Mouse (Mus musculus) spleen, adult 2 months (tissue): ENCODE results near the gene Hydin. TPM values are rescaled to one million over a fixed set of nuclear protein-coding genes. Genes with fewer than 3 reads are reported as not detected.

Source experiments
- DNase-seq, 2 experiments: peaks; one replicate each; pipeline versions ENCODE4 v3.0.0 to v3.0.0-alpha.2; 2012 to 2021; ENCODE audit warnings: low spot score in 2 of 2, low read depth in 1 of 2
- H3K27ac ChIP-seq: fragments of 200-500 bp; 2 replicates; pipeline ENCODE4 v1.5.1; 2012; ENCODE audit warnings: low read length, inconsistent platforms; ENCODE audit not compliant: insufficient read depth
- H3K27me3 ChIP-seq: fragments of 200-500 bp; 2 replicates; pipeline ENCODE4 v1.6.1; 2012; ENCODE audit warnings: mild to moderate bottlenecking, moderate library complexity, low read length, inconsistent platforms; ENCODE audit not compliant: control insufficient read depth, insufficient read depth
- H3K36me3 ChIP-seq: fragments of 200-500 bp; 2 replicates; pipeline ENCODE4 v1.6.1; 2012; ENCODE audit warnings: mild to moderate bottlenecking, low read length, inconsistent platforms; ENCODE audit not compliant: control insufficient read depth, insufficient read depth
- H3K4me1 ChIP-seq: fragments of 200-500 bp; 2 replicates; pipeline ENCODE4 v1.6.1; 2011; ENCODE audit warnings: inconsistent platforms; ENCODE audit not compliant: control insufficient read depth, insufficient read depth, insufficient read length
- H3K4me3 ChIP-seq: fragments of 200-500 bp; 2 replicates; pipeline ENCODE4 v1.5.1; 2011; ENCODE audit warnings: mild to moderate bottlenecking, inconsistent platforms; ENCODE audit not compliant: insufficient read depth, insufficient read length; ENCODE audit errors: extremely low read depth
- CTCF ChIP-seq: fragments of 200-500 bp; IDR thresholded peaks from 2 replicates; pipeline ENCODE4 v1.5.1; 2011; ENCODE audit warnings: mild to moderate bottlenecking, inconsistent platforms; ENCODE audit not compliant: insufficient read depth, insufficient read length, insufficient replicate concordance; ENCODE audit errors: extremely low read depth
- POLR2A ChIP-seq: fragments of 200-500 bp; IDR thresholded peaks from 2 replicates; pipeline ENCODE4 v1.6.1; 2011; ENCODE audit warnings: low read depth, low read length, inconsistent platforms
- WGBS: fragments of 180-500 bp; shearing (Covaris S2); methylation state at CpG from one replicate; pipeline ENCODE4 v1.1.7; 2018; 5-methylcytosine and 5-hydroxymethylcytosine counted together
- polyA plus RNA-seq: library from polyadenylated mRNA; depleted of rRNA; stranded (reverse); fragments of >200 nt; gene quantifications from 2 replicates; pipeline ENCODE4 v1.2.3, GENCODE M21; 2012

Hydin gene
- polyA plus RNA-seq, 1 experiment = 0.01 TPM

DNA sequence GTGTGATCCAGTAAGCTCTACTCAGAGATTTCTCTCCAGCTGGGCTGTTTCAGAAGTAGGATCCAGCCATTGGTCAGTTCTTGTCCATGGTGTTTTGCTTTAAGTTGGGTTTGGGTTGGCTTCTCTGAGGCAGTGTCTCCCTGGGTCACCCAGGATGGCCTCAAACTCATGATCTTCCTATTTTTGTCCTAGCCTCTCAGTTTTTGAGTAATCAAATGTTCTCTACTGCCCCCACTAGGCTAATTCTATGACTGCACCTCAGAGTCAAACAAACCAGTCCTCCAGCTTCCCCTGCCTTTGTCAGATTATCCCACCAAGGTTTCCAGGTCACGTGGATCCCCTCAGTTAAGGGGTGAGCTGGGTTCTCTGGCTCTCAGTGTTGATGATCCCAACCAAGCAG lies 337.8 kb downstream of the Hydin start:
- Histone ChIP-seq H3K36me3 (no peaks in the 10 kb centered on the region), H3K4me3 (no peak overlapping the region), H3K27ac (no peak overlapping the region), H3K4me1 (no peaks in the 10 kb centered on the region), H3K27me3 (no peaks in the 10 kb centered on the region)
- TF ChIP-seq POLR2A (no peak), CTCF (no peak)
- 3% methylated on average over 1 of the region's 1 CpGs for WGBS
- DNase-seq = no peak

DNA sequence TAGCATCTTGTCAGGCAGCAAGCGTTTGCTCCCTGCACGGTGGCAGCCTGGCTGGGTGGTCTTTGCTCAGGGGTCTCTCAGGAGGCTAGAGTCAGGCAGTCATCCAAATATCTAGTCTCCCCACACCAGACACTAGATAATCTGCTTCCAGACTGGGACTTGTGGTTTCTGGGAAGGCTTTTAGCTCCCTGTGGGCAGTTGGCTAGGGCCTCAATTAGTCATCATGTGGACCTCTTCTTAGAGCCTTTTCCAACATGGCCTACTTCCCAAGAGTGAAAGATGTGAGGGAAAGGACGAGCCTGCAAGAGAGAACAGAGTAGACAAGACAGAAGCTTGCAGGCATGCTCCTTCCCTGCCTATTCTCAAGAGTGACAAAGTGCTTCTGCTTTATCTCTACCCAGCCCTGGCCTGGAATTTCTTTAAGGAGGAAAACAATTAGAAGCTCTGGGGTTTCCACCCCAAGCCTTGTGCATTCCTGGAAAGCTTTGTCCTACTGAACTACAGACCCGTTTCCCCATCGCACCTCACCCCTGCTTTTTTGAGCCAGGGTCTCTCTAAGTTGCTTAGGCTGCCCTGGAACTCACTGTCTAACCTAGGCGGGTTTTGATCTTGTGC lies 338.7 kb downstream of the Hydin start:
- H3K27me3 ChIP-seq = no peaks in the 10 kb centered on the region
- H3K4me3 ChIP-seq = no peak overlapping the region
- no peaks in the 10 kb centered on the region for H3K36me3 ChIP-seq
- no peak overlapping the region for H3K27ac ChIP-seq
- no peak for DNase-seq
- H3K4me1 ChIP-seq = no peaks in the 10 kb centered on the region
- WGBS = 66% methylated on average over 6 of the region's 6 CpGs
- no peak for TF ChIP-seq POLR2A

DNA sequence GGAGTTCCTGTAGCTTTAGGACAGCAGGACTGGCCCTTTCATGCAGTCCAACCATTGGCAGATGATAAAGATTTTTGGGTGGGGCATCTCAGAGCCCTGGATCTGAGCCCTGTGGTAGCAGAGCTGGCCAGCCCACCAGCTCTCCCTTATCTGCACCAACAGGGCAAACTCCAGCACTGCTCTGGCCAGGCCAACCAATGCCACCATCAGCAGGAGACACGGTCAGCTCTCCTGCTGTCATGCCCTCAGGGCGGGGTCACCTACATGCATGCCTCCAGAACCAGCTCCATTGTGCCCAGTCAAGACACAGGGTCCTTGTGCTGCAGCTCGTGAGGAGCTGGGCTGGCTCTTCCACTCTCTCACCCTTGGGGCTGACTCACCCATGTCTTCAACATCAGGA lies 349.0 kb downstream of the Hydin start:
- no peak for DNase-seq
- WGBS = 72% methylated on average over 3 of the region's 3 CpGs
- Histone ChIP-seq H3K36me3 (no peaks in the 10 kb centered on the region), H3K4me3 (no peak overlapping the region), H3K27me3 (no peaks in the 10 kb centered on the region), H3K4me1 (peaks cover 3% of the 10 kb centered on the region; the same call in 1 of the 2 replicates), H3K27ac (no peak overlapping the region)
- no peak for TF ChIP-seq POLR2A
- no peak for TF ChIP-seq CTCF

DNA sequence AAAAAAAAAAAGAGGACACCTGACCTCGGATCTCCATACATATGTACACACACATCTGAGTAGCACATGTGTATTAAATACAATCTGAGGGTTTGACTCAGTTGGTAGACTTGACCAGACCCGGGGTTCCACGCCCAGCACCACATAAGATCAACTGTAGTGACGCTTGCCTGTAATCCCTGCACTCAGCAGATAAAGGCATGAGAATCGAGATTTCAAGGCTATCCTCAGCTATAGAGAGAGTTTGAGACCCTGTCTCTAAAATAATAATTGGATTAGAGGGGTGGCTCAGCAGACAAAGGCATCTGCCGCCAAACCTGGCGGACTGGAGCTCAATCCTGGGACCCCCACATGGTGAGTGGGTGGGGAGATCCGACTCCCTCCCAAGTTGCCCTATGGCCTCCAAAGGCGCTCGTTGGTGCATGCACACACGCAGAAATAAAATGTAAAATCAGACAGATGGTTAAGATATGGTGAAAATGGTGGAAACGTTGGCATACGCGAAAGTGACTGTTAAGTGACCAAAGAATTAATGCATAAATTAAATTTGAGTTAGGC lies 351.1 kb downstream of the Hydin start:
- H3K4me3 ChIP-seq = peak overlapping the region; percentile 49
- TF ChIP-seq CTCF (no peak), POLR2A (no peak)

DNA sequence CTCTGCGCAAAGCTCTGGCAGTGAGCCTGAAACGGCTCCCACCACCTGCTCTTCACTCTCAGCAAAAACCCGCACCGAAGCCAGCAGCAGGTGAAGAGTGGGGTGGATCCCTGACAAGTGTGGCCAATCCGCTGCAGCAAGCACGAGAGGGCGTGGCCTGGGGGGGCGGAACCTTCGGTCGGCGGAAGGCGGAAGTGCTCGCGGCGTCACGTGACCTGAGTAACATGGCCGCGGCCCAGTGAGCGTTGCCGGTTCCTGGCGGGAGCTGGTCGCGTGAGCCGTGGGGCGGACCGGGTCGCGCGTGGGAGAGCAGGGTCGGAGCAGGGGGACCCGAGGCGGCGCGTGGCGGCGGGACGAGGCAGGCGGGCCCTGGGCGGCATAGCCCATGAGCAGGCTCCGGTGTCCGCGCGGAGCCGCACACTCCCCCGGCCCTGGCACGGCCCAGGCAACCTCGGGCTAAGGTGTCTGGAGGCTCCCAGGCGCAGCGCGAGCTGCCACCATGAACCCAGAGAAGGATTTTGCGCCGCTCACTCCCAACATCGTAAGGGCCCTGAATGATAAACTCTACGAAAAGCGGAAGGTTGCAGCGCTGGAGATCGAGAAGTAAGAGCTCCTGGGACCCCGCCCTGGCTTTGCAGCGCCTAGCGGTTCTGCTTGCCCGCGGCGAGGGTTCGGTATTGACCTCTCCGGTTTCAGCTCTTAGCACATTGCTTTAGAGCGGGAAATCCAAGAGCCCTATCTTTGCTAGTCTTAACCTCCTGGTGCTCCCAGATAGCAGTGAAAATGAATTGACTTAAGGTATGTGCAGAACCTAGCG lies 351.8 kb downstream of the Hydin start, which contains the start of gene Vac14:
Vac14 (plus strand) TSS at position 195 of the 817 bp plus-strand sequence.
- Histone ChIP-seq H3K4me1 (peaks cover 3% of the 10 kb centered on the region; the same call in 1 of the 2 replicates), H3K27ac (peak within 1 kb of the TSS; percentile 57), H3K36me3 (no peaks in the 10 kb centered on the region), H3K4me3 (peak within 1 kb of the TSS; percentile 84), H3K27me3 (no peaks in the 10 kb centered on the region)
- peak; percentile 90 to 98 for DNase-seq
- TF ChIP-seq CTCF (no peak), POLR2A (peak; percentile 52)
- under 1% methylated on average over 66 of the region's 67 CpGs for WGBS

More for the DNA sequence above, 351.1 kb downstream of the Hydin start:
- 28% methylated on average over 14 of the region's 14 CpGs for WGBS
- no peaks in the 10 kb centered on the region for H3K36me3 ChIP-seq
- peaks cover 3% of the 10 kb centered on the region; the same call in 1 of the 2 replicates for H3K4me1 ChIP-seq
- no peak overlapping the region for H3K27ac ChIP-seq
- H3K27me3 ChIP-seq = no peaks in the 10 kb centered on the region
- DNase-seq = no peak

DNA sequence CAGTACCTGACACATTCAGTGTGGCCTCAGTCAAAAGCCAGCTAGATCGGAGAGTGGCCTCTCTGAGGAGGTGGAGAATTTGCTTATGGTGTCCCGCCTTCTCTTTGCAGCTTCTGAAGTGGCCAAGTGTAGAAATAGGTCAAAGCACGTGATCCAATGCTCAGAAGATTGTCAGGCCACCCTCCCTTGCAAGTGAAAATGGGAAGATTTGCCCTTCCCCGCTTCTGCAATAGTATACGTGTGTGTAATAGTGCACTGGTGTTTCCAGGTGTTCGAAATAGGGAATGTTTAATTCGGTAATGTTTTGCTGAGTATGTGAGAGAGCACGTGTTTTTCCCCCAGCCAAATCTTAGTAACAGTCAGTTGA lies 352.4 kb downstream of the Hydin start:
- H3K36me3 ChIP-seq = no peaks in the 10 kb centered on the region
- peaks cover 3% of the 10 kb centered on the region; the same call in 1 of the 2 replicates for H3K4me1 ChIP-seq
- H3K27me3 ChIP-seq = no peaks in the 10 kb centered on the region
- peak overlapping the region; percentile 84 for H3K4me3 ChIP-seq
- WGBS = 17% methylated on average over 8 of the region's 8 CpGs
- TF ChIP-seq CTCF (no peak), POLR2A (no peak)
- no peak overlapping the region for H3K27ac ChIP-seq
- DNase-seq = no peak
